Mouse (Mus musculus) olfactory bulb, adult 2 months (tissue): ENCODE data around the gene Ppp1r1b. TPM values are rescaled to one million over a fixed set of nuclear protein-coding genes. Genes with fewer than 3 reads are reported as not detected.

ENCODE experiments used
- H3K27ac ChIP-seq: fragments of 200-500 bp; 2 replicates; pipeline ENCODE4 v1.5.1; 2012; ENCODE audit warnings: low read depth, low read length; ENCODE audit not compliant: insufficient read depth
- H3K4me1 ChIP-seq: fragments of 200-500 bp; 2 replicates; pipeline ENCODE4 v1.6.1; 2012; ENCODE audit warnings: low read length; ENCODE audit not compliant: control insufficient read depth, insufficient read depth
- H3K4me3 ChIP-seq: fragments of 200-500 bp; 2 replicates; pipeline ENCODE4 v1.5.1; 2012; ENCODE audit warnings: mild to moderate bottlenecking, low read depth, low read length, moderate library complexity; ENCODE audit not compliant: insufficient read depth
- CTCF ChIP-seq: fragments of 200-500 bp; IDR thresholded peaks from 2 replicates; pipeline ENCODE4 v1.5.1; 2012; ENCODE audit warnings: low read depth, mild to moderate bottlenecking, low read length, moderate library complexity; ENCODE audit not compliant: insufficient read depth
- POLR2A ChIP-seq: fragments of 200-500 bp; IDR thresholded peaks from 2 replicates; pipeline ENCODE4 v1.6.1; 2012; ENCODE audit warnings: mild to moderate bottlenecking, low read depth, low read length, moderate library complexity; ENCODE audit not compliant: insufficient read depth
- WGBS: fragments of 180-500 bp; shearing (Covaris S2); methylation state at CpG from one replicate; pipeline ENCODE4 v1.1.7; 2018; 5-methylcytosine and 5-hydroxymethylcytosine counted together
- polyA plus RNA-seq: library from polyadenylated mRNA; stranded (reverse); fragments of >200 nt; gene quantifications from 2 replicates; pipeline ENCODE4 v1.2.4, GENCODE M21; 2012; ENCODE audit warnings: low replicate concordance; ENCODE audit not compliant: missing spikeins, insufficient read depth, insufficient read length

Ppp1r1b gene
- polyA plus RNA-seq, 1 experiment, result not detected

GRCm38 (mm10) chr11:98327136-98328030 is 20.8 kb upstream of the Ppp1r1b start:
- 1% methylated on average over 97 of the region's 97 CpGs for WGBS
- peaks cover 12% of the 10 kb centered on the region for H3K4me1 ChIP-seq
- no peak overlapping the region for H3K27ac ChIP-seq
- no peak overlapping the region; the same call in 1 of the 2 replicates for H3K4me3 ChIP-seq
- TF ChIP-seq CTCF (no peak), POLR2A (no peak)

- WGBS, result under 1% methylated on average over 35 of the region's 35 CpGs
- TF ChIP-seq CTCF (no peak), POLR2A (no peak)
- Histone ChIP-seq H3K4me1 (peaks cover 12% of the 10 kb centered on the region), H3K4me3 (peak overlapping the region; percentile 6; the same call in 1 of the 2 replicates), H3K27ac (no peak overlapping the region)
Measured at GRCm38 (mm10) chr11:98328031-98328370, 20.2 kb upstream of the Ppp1r1b start.

- WGBS, result 3% methylated on average over 55 of the region's 56 CpGs
- Histone ChIP-seq H3K4me1 (peaks cover 12% of the 10 kb centered on the region), H3K27ac (no peak overlapping the region)
Measured at GRCm38 (mm10) chr11:98328371-98329069, 19.7 kb upstream of the Ppp1r1b start.

GRCm38 (mm10) chr11:98329081-98329959 is 18.9 kb upstream of the Ppp1r1b start, which contains the start of gene Neurod2:
TSS of gene Neurod2 (minus strand) at chr11:98329648.
- TF ChIP-seq CTCF (no peak), POLR2A (no peak)
- WGBS, result 4% methylated on average over 38 of the region's 38 CpGs
- H3K4me3 ChIP-seq, result no peak within 1 kb of the TSS
- no peak within 1 kb of the TSS for H3K27ac ChIP-seq
- peaks cover 17% of the 10 kb centered on the region for H3K4me1 ChIP-seq

More at GRCm38 (mm10) chr11:98328371-98329069, 19.7 kb upstream of the Ppp1r1b start:
- H3K4me3 ChIP-seq, result peak overlapping the region; percentile 6; the same call in 1 of the 2 replicates
- TF ChIP-seq CTCF (no peak), POLR2A (no peak)

- Histone ChIP-seq H3K27ac (no peak overlapping the region), H3K4me3 (no peak overlapping the region), H3K4me1 (peaks cover 17% of the 10 kb centered on the region)
- WGBS, result 52% methylated on average over 9 of the region's 9 CpGs
- TF ChIP-seq POLR2A (no peak), CTCF (no peak)
Measured at GRCm38 (mm10) chr11:98329960-98330744, 18.1 kb upstream of the Ppp1r1b start.

GRCm38 (mm10) chr11:98330745-98331204 is 17.4 kb upstream of the Ppp1r1b start:
- Histone ChIP-seq H3K4me1 (peaks cover 17% of the 10 kb centered on the region), H3K4me3 (no peak overlapping the region), H3K27ac (no peak overlapping the region)
- WGBS, result 81% methylated on average over 2 of the region's 2 CpGs
- TF ChIP-seq CTCF (no peak), POLR2A (no peak)

- TF ChIP-seq POLR2A (no peak), CTCF (no peak)
- whole genome bisulfite sequencing, result 83% methylated on average over 1 of the region's 1 CpGs
- Histone ChIP-seq H3K27ac (no peak overlapping the region), H3K4me1 (peaks cover 17% of the 10 kb centered on the region), H3K4me3 (no peak overlapping the region)
Measured at GRCm38 (mm10) chr11:98331401-98331800, 16.8 kb upstream of the Ppp1r1b start.

GRCm38 (mm10) chr11:98332186-98332585 is 16.0 kb upstream of the Ppp1r1b start:
- TF ChIP-seq CTCF (no peak), POLR2A (no peak)
- Histone ChIP-seq H3K27ac (no peak overlapping the region), H3K4me1 (peaks cover 13% of the 10 kb centered on the region), H3K4me3 (no peak overlapping the region)
- WGBS, result 96% methylated on average over 3 of the region's 3 CpGs
